Mouse (Mus musculus) stomach, postnatal 0 days (tissue): ENCODE measurements around the gene Mdk.

Experiments
- CTCF ChIP-seq: IDR thresholded peaks from 2 replicates; pipeline ENCODE4 v1.5.1; 2016; ENCODE audit warnings: antibody characterized with exemption, low read depth, mild to moderate bottlenecking, moderate library complexity
- EP300 ChIP-seq: optimal IDR thresholded peaks from 2 replicates; pipeline ENCODE3; 2016; ENCODE audit warnings: antibody characterized with exemption

GRCm38 (mm10) chr2:91897968-91898367 is 34.1 kb downstream of the Mdk start:
- TF ChIP-seq CTCF, result no peak
- TF ChIP-seq EP300, result no peak
